Mouse (Mus musculus): ENCODE measurements around the gene Abca1. TPM values are rescaled to one million over a fixed set of nuclear protein-coding genes. Genes with fewer than 3 reads are reported as not detected.
A peak's percentile ranks its signal among the peaks of the same experiment; 100 is the strongest.

The Abca1 gene
- polyA plus RNA-seq, 1 experiment from 2014 or later = 9.3 TPM

- H3K27me3 ChIP-seq (replicated peaks) = no peaks in the 10 kb centered on the region
- 30% methylated on average over 3 of the region's 5 CpGs for WGBS
- no peak overlapping the region for H3K4me2 ChIP-seq (replicated peaks)
- no peak overlapping the region for H3K9ac ChIP-seq
- no peaks in the 10 kb centered on the region for H3K4me1 ChIP-seq
- peaks cover 4% of the 10 kb centered on the region; the same call in 1 of the 2 replicates for H3K36me3 ChIP-seq
- no peak overlapping the region for H3K4me3 ChIP-seq
- no peaks in the 10 kb centered on the region for H3K9me3 ChIP-seq
- ATAC-seq (ENCODE audit: low FRiP score, low read depth) = no peak
- H3K27ac ChIP-seq = no peak overlapping the region
These were observed 43.8 kb downstream of the Abca1 start for GRCm38 (mm10) chr4:53115866-53116265.

- H3K4me2 ChIP-seq (replicated peaks) = no peak overlapping the region
- no peaks in the 10 kb centered on the region for H3K4me1 ChIP-seq
- H3K36me3 ChIP-seq = peaks cover 4% of the 10 kb centered on the region; the same call in 1 of the 2 replicates
- 61% methylated on average over 4 of the region's 4 CpGs for WGBS
- H3K9ac ChIP-seq = no peak overlapping the region
- no peaks in the 10 kb centered on the region for H3K27me3 ChIP-seq (replicated peaks)
- H3K4me3 ChIP-seq = no peak overlapping the region
- H3K27ac ChIP-seq = no peak overlapping the region
- no peaks in the 10 kb centered on the region for H3K9me3 ChIP-seq
- no peak for ATAC-seq (ENCODE audit: low FRiP score, low read depth)
These were observed 44.3 kb downstream of the Abca1 start for GRCm38 (mm10) chr4:53115410-53115809.

GRCm38 (mm10) chr4:53111919-53112355 lies 47.8 kb downstream of the Abca1 start:
- WGBS = 83% methylated on average over 4 of the region's 4 CpGs
- no peak overlapping the region for H3K9ac ChIP-seq
- ATAC-seq (ENCODE audit: low FRiP score, low read depth) = no peak
- peaks cover 4% of the 10 kb centered on the region; the same call in 1 of the 2 replicates for H3K36me3 ChIP-seq
- H3K9me3 ChIP-seq = no peaks in the 10 kb centered on the region
- H3K27me3 ChIP-seq (replicated peaks) = no peaks in the 10 kb centered on the region
- no peak overlapping the region for H3K27ac ChIP-seq
- no peaks in the 10 kb centered on the region for H3K4me1 ChIP-seq
- H3K4me3 ChIP-seq = no peak overlapping the region
- no peak overlapping the region for H3K4me2 ChIP-seq (replicated peaks)

GRCm38 (mm10) chr4:53110356-53110755 lies 49.3 kb downstream of the Abca1 start:
- 33% methylated on average over 5 of the region's 5 CpGs for WGBS
- H3K27me3 ChIP-seq (replicated peaks) = no peaks in the 10 kb centered on the region
- no peaks in the 10 kb centered on the region for H3K4me1 ChIP-seq
- no peak overlapping the region for H3K4me2 ChIP-seq (replicated peaks)
- H3K9me3 ChIP-seq = no peaks in the 10 kb centered on the region
- no peak for ATAC-seq (ENCODE audit: low FRiP score, low read depth)
- H3K27ac ChIP-seq = no peak overlapping the region
- peaks cover 4% of the 10 kb centered on the region; the same call in 1 of the 2 replicates for H3K36me3 ChIP-seq
- no peak overlapping the region for H3K9ac ChIP-seq
- no peak overlapping the region for H3K4me3 ChIP-seq

GRCm38 (mm10) chr4:53109381-53109928 lies 50.2 kb downstream of the Abca1 start:
- no peak for ATAC-seq (ENCODE audit: low FRiP score, low read depth)
- no peak overlapping the region for H3K9ac ChIP-seq
- H3K4me2 ChIP-seq (replicated peaks) = no peak overlapping the region; the same call in 1 of the 2 replicates
- 66% methylated on average over 9 of the region's 9 CpGs for WGBS
- H3K4me1 ChIP-seq = no peaks in the 10 kb centered on the region
- peak overlapping the region; percentile 28; the same call in 1 of the 2 replicates for H3K27ac ChIP-seq
- peaks cover 4% of the 10 kb centered on the region; the same call in 1 of the 2 replicates for H3K36me3 ChIP-seq
- H3K4me3 ChIP-seq = no peak overlapping the region
- H3K27me3 ChIP-seq (replicated peaks) = no peaks in the 10 kb centered on the region
- H3K9me3 ChIP-seq = no peaks in the 10 kb centered on the region

- no peak for ATAC-seq (ENCODE audit: low FRiP score, low read depth)
- peaks cover under 1% of the 10 kb centered on the region; the same call in 1 of the 2 replicates for H3K36me3 ChIP-seq
- no peak overlapping the region for H3K4me2 ChIP-seq (replicated peaks)
- H3K27me3 ChIP-seq (replicated peaks) = no peaks in the 10 kb centered on the region
- H3K9ac ChIP-seq = no peak overlapping the region
- H3K4me3 ChIP-seq = no peak overlapping the region
- no peaks in the 10 kb centered on the region for H3K4me1 ChIP-seq
- H3K9me3 ChIP-seq = no peaks in the 10 kb centered on the region
- 87% methylated on average over 4 of the region's 4 CpGs for WGBS
- H3K27ac ChIP-seq = no peak overlapping the region
These were observed 51.5 kb downstream of the Abca1 start for GRCm38 (mm10) chr4:53108194-53108593.

GRCm38 (mm10) chr4:53106732-53107131 lies 53.0 kb downstream of the Abca1 start:
- no peak overlapping the region for H3K4me3 ChIP-seq
- no peaks in the 10 kb centered on the region for H3K27me3 ChIP-seq (replicated peaks)
- WGBS = 98% methylated on average over 5 of the region's 5 CpGs
- no peaks in the 10 kb centered on the region for H3K36me3 ChIP-seq
- H3K9ac ChIP-seq = no peak overlapping the region
- H3K27ac ChIP-seq = no peak overlapping the region
- no peak for ATAC-seq (ENCODE audit: low FRiP score, low read depth)
- H3K4me2 ChIP-seq (replicated peaks) = no peak overlapping the region
- no peaks in the 10 kb centered on the region for H3K9me3 ChIP-seq
- H3K4me1 ChIP-seq = no peaks in the 10 kb centered on the region

GRCm38 (mm10) chr4:53106071-53106470 lies 53.6 kb downstream of the Abca1 start:
- no peaks in the 10 kb centered on the region for H3K4me1 ChIP-seq
- no peak overlapping the region for H3K4me2 ChIP-seq (replicated peaks)
- H3K4me3 ChIP-seq = no peak overlapping the region
- WGBS = 81% methylated on average over 3 of the region's 3 CpGs
- H3K36me3 ChIP-seq = no peaks in the 10 kb centered on the region
- no peaks in the 10 kb centered on the region for H3K9me3 ChIP-seq
- H3K27ac ChIP-seq = no peak overlapping the region
- H3K27me3 ChIP-seq (replicated peaks) = no peaks in the 10 kb centered on the region
- no peak for ATAC-seq (ENCODE audit: low FRiP score, low read depth)
- no peak overlapping the region for H3K9ac ChIP-seq

GRCm38 (mm10) chr4:53104634-53105033 lies 55.1 kb downstream of the Abca1 start:
- 89% methylated on average over 3 of the region's 3 CpGs for WGBS
- no peak for ATAC-seq (ENCODE audit: low FRiP score, low read depth)
- Histone ChIP-seq H3K9ac (no peak overlapping the region), H3K4me2 (replicated peaks) (no peak overlapping the region), H3K27me3 (replicated peaks) (no peaks in the 10 kb centered on the region), H3K4me3 (no peak overlapping the region), H3K36me3 (no peaks in the 10 kb centered on the region), H3K4me1 (no peaks in the 10 kb centered on the region), H3K9me3 (no peaks in the 10 kb centered on the region), H3K27ac (no peak overlapping the region)

GRCm38 (mm10) chr4:53102529-53102928 lies 57.2 kb downstream of the Abca1 start:
- no peak overlapping the region for H3K4me2 ChIP-seq (replicated peaks)
- H3K27ac ChIP-seq = no peak overlapping the region
- ATAC-seq (ENCODE audit: low FRiP score, low read depth) = no peak
- H3K9me3 ChIP-seq = no peaks in the 10 kb centered on the region
- no peaks in the 10 kb centered on the region for H3K36me3 ChIP-seq
- no peaks in the 10 kb centered on the region for H3K4me1 ChIP-seq
- H3K9ac ChIP-seq = no peak overlapping the region
- no peak overlapping the region for H3K4me3 ChIP-seq
- 88% methylated on average over 7 of the region's 7 CpGs for WGBS
- H3K27me3 ChIP-seq (replicated peaks) = no peaks in the 10 kb centered on the region

GRCm38 (mm10) chr4:53101306-53101705 lies 58.4 kb downstream of the Abca1 start:
- ATAC-seq (ENCODE audit: low FRiP score, low read depth) = no peak
- Histone ChIP-seq H3K9ac (no peak overlapping the region), H3K4me3 (no peak overlapping the region), H3K4me2 (replicated peaks) (no peak overlapping the region), H3K9me3 (no peaks in the 10 kb centered on the region), H3K4me1 (no peaks in the 10 kb centered on the region), H3K27ac (no peak overlapping the region), H3K36me3 (no peaks in the 10 kb centered on the region), H3K27me3 (replicated peaks) (no peaks in the 10 kb centered on the region)
- WGBS = 78% methylated on average over 5 of the region's 5 CpGs

- no peak overlapping the region for H3K27ac ChIP-seq
- 95% methylated on average over 9 of the region's 9 CpGs for WGBS
- ATAC-seq (ENCODE audit: low FRiP score, low read depth) = no peak
- no peaks in the 10 kb centered on the region for H3K36me3 ChIP-seq
- no peak overlapping the region for H3K4me3 ChIP-seq
- H3K4me2 ChIP-seq (replicated peaks) = no peak overlapping the region
- H3K27me3 ChIP-seq (replicated peaks) = no peaks in the 10 kb centered on the region
- H3K4me1 ChIP-seq = no peaks in the 10 kb centered on the region
- H3K9ac ChIP-seq = no peak overlapping the region
- no peaks in the 10 kb centered on the region for H3K9me3 ChIP-seq
These were observed 59.2 kb downstream of the Abca1 start for GRCm38 (mm10) chr4:53100492-53100891.

- H3K4me3 ChIP-seq = no peak overlapping the region
- H3K9ac ChIP-seq = no peak overlapping the region
- H3K4me1 ChIP-seq = no peaks in the 10 kb centered on the region
- no peak overlapping the region for H3K27ac ChIP-seq
- H3K9me3 ChIP-seq = no peaks in the 10 kb centered on the region
- no peaks in the 10 kb centered on the region for H3K27me3 ChIP-seq (replicated peaks)
- ATAC-seq (ENCODE audit: low FRiP score, low read depth) = no peak
- H3K36me3 ChIP-seq = 0 out of 2 replicates have a peak, but pooled peaks cover 6% of the 10 kb centered on the region
- 85% methylated on average over 4 of the region's 4 CpGs for WGBS
- H3K4me2 ChIP-seq (replicated peaks) = no peak overlapping the region
These were observed 64.8 kb downstream of the Abca1 start for GRCm38 (mm10) chr4:53094850-53095249.

Measured in neural tube, embryonic 12.5 days (tissue).